Mouse (Mus musculus) neural tube, embryonic 14.5 days (tissue): ENCODE data around the gene Dnajc17. TPM values are rescaled to one million over a fixed set of nuclear protein-coding genes. Genes with fewer than 3 reads are reported as not detected.

ENCODE experiments used
- ATAC-seq: fragments of 200-750 bp; cut with Nextera tagmentation; 2 replicates; pipeline ENCODE4 v1.8.0; 2017; ENCODE audit warnings: low read depth, mild to moderate bottlenecking, moderate TSS enrichment, moderate library complexity
- H3K27ac ChIP-seq: fragments of 300-500 bp; sonication (generic); 2 replicates; pipeline ENCODE4 v1.5.1; 2014; ENCODE audit warnings: low read depth, mild to moderate bottlenecking, control low read depth, low read length, moderate library complexity, mixed read lengths
- H3K27me3 ChIP-seq: fragments of 300-500 bp; sonication (generic); 2 replicates; pipeline ENCODE4 v1.6.1; 2014; ENCODE audit warnings: low read length; ENCODE audit not compliant: control insufficient read depth, insufficient read depth
- H3K36me3 ChIP-seq: fragments of 300-500 bp; sonication (generic); 2 replicates; pipeline ENCODE4 v1.6.1; 2014; ENCODE audit warnings: low read length, mixed read lengths; ENCODE audit not compliant: control insufficient read depth, insufficient read depth
- H3K4me1 ChIP-seq: fragments of 300-500 bp; sonication (generic); 2 replicates; pipeline ENCODE4 v1.6.1; 2014; ENCODE audit warnings: low read length; ENCODE audit not compliant: control insufficient read depth, insufficient read depth
- H3K4me2 ChIP-seq: fragments of 300-500 bp; sonication (generic); 2 replicates; pipeline ENCODE4 v1.6.1; 2014; ENCODE audit warnings: mild to moderate bottlenecking, low read depth, low read length, control low read depth
- H3K4me3 ChIP-seq: fragments of 300-500 bp; sonication (generic); 2 replicates; pipeline ENCODE4 v1.5.1; 2014; ENCODE audit warnings: low read depth, low read length, control low read depth, mixed read lengths
- H3K9ac ChIP-seq: fragments of 300-500 bp; sonication (generic); replicated peaks from 2 replicates; pipeline ENCODE4 v1.6.1; 2014; ENCODE audit warnings: low read depth, mild to moderate bottlenecking, control low read depth, low read length, mixed read lengths
- H3K9me3 ChIP-seq: fragments of 300-500 bp; sonication (generic); 2 replicates; pipeline ENCODE4 v1.6.1; 2016; ENCODE audit warnings: low read length; ENCODE audit not compliant: control insufficient read depth
- WGBS: fragments of 180-500 bp; shearing (Covaris S2); extraction: QIAGEN DNeasy Blood & Tissue Kit; methylation state at CpG from one replicate; pipeline ENCODE4 v1.1.7; 2014; 5-methylcytosine and 5-hydroxymethylcytosine counted together
- polyA plus RNA-seq: library from polyadenylated mRNA; unstranded; fragments of >200 nt; fragmentation: Nextera tagmentation; extraction: Ambion mirVana; gene quantifications from 2 replicates; pipeline ENCODE4 v1.2.1, GENCODE M21; 2014

Gene Dnajc17
- 22.5 and 24.0 TPM in 2 replicates for polyA plus RNA-seq

DNA sequence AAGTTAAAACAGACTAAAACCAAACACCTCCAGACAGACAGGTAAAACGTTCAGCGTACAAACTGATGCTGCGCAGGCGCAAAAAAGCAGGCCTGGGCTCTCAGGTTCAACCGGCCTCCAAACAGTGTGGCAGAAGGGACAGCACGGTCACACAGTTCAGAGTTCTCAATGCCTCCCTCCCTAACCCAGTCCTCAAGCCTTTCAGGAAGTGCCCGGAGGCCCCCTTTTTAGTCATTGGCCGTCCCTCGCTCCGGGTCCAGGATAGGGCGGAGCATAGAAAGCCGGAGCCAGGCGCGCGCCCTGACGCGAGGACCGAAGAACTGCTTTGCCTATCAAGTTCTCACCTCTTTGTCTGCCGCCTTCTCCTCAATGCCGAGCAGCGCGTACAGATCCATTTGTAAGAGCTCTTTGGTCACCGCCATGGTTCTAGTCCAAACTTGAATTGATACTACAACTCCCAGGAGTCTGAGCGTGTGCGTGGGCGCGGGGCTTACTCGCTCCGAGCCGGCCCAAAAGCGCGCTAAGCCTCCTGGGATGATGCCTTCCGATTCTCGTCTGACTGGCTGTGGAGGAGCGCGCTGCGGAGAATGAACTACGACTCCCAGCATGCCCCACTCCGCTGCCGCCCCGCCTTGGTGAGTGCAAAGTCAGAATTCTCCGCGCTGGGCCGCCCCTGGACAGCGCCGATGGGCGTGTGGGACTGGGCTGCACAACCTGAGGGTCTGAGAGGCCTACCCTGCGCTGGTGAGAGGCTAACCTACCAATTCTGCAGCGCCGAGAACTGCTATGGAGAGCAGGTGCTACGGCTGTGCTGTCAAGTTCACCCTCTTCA, at the start of gene Dnajc17, which contains the start of gene Zfyve19:
Gene Dnajc17, minus strand, starts transcription at position 452 of the 832 bp plus-strand sequence.
Gene Zfyve19, plus strand, starts transcription at position 274 of the 832 bp plus-strand sequence.
- Histone ChIP-seq H3K4me3 (peak within 1 kb of the TSS; percentile 65), H3K27me3 (no peaks in the 10 kb centered on the region), H3K27ac (peak within 1 kb of the TSS; percentile 65), H3K9me3 (no peaks in the 10 kb centered on the region), H3K4me2 (peak within 1 kb of the TSS; percentile 62), H3K36me3 (peaks cover 13% of the 10 kb centered on the region; the same call in 1 of the 2 replicates), H3K4me1 (peaks cover 9% of the 10 kb centered on the region), H3K9ac (peak within 1 kb of the TSS; percentile 72)
- ATAC-seq = peak; percentile 98
- under 1% methylated on average over 51 of the region's 51 CpGs for WGBS

DNA sequence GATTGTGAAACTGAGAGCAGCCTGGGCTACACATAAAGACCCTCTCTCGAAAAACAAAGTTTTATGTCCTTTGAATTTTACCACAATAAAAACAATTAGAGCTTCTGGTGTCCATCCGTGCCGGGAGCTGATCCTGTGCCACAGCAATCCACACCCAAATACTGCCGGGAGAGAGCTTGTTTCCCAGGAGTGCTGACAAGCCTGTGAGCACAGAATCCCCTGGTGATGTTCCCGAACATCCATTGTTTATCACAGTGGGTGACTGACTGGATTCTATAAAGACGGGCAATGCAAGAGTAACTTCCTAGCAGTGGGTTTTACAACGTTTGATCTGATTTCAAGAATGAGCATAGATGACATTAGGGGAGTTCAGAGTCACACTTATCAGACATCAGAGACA, 46.4 kb upstream of the Dnajc17 start:
- no peak overlapping the region for H3K4me3 ChIP-seq
- no peaks in the 10 kb centered on the region for H3K27me3 ChIP-seq
- WGBS = 4% methylated on average over 7 of the region's 7 CpGs
- no peaks in the 10 kb centered on the region for H3K4me1 ChIP-seq
- H3K27ac ChIP-seq = no peak overlapping the region
- no peak for ATAC-seq
- no peaks in the 10 kb centered on the region for H3K36me3 ChIP-seq
- H3K4me2 ChIP-seq = no peak overlapping the region
- no peaks in the 10 kb centered on the region for H3K9me3 ChIP-seq
- H3K9ac ChIP-seq = no peak overlapping the region

DNA sequence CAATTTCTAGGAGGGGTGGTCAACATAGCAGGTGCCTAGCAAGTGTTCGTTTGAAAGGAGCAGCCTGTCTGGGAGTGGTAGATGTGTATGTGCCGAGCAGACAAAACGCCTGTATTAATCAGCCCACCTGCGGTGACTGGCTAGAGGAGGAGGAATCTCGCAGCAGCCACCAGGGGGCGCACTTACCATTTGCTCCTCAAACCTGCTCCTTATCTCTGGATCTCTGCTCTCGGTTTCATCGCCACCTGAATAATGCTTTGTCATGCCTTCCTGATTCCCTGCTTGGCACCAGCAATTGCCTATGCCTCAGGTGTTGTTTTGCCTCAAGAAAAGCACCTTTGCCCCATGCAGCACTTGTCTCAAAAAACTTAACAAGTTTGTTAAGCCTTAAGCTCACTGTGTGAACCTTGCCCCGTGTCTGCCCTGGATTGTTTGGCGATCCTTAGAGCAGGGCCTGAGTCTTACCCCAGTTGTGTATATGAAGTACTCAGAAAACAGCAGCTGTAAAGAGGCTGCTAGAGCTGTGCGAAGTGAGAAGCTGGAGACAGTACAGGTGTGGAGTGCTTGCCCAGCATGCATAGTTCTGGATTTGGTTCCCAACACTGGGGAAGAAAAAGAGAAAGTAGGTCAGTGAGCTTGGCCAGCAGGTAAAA, 42.4 kb upstream of the Dnajc17 start:
- Histone ChIP-seq H3K9ac (no peak overlapping the region), H3K4me1 (no peaks in the 10 kb centered on the region), H3K27ac (no peak overlapping the region), H3K27me3 (no peaks in the 10 kb centered on the region), H3K4me3 (no peak overlapping the region), H3K4me2 (no peak overlapping the region), H3K36me3 (no peaks in the 10 kb centered on the region), H3K9me3 (no peaks in the 10 kb centered on the region)
- 18% methylated on average over 11 of the region's 11 CpGs for WGBS
- ATAC-seq = peak; percentile 44; the same call in 1 of the 2 replicates

DNA sequence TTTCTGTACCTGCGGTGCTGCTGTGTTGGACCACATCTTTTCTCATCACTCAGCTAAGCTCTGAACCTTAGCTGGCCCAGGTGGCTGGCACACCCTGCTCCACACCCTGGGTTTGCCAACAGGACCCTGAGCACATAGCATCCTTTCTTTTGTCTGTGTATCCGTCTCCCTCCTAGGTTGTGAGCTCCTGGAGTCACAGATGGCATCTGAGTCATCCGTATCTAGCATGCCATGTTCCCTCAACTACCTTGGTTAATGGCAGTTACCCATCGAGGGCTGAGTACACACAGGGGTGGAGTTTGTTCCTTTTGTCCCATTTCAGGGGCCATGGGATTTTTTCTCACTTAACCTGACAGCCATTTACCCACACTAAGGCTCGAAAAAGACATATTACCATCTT, 41.8 kb upstream of the Dnajc17 start:
- H3K9me3 ChIP-seq = no peaks in the 10 kb centered on the region
- H3K4me2 ChIP-seq = no peak overlapping the region
- no peaks in the 10 kb centered on the region for H3K36me3 ChIP-seq
- no peaks in the 10 kb centered on the region for H3K27me3 ChIP-seq
- H3K9ac ChIP-seq = no peak overlapping the region
- no peak overlapping the region for H3K27ac ChIP-seq
- no peak overlapping the region for H3K4me3 ChIP-seq
- no peak for ATAC-seq
- H3K4me1 ChIP-seq = no peaks in the 10 kb centered on the region
- 70% methylated on average over 5 of the region's 5 CpGs for WGBS

DNA sequence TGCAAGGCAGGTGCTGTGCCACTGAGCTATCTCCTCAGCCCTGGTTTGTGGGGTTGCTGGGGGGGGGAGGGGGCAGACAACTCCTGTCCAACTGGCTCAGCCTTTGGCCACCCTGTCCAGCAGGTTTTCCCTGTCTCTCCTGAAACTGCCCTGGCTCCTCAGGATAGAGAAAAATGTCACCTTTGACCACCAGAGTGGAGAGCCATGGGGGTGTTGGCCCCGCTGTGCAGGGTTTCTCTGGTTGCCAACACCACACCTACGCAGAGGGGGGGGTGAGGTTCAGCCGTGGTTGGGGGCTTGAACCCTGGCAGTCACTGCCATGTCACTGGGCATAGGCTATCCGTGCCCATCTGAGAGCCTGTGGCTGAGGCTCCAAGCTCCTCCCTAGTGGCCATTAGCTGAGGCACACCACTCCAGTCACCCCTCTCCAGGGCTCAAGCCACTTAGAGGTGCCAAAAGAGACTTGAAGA, 41.0 kb upstream of the Dnajc17 start:
- no peak for ATAC-seq
- H3K9me3 ChIP-seq = no peaks in the 10 kb centered on the region

DNA sequence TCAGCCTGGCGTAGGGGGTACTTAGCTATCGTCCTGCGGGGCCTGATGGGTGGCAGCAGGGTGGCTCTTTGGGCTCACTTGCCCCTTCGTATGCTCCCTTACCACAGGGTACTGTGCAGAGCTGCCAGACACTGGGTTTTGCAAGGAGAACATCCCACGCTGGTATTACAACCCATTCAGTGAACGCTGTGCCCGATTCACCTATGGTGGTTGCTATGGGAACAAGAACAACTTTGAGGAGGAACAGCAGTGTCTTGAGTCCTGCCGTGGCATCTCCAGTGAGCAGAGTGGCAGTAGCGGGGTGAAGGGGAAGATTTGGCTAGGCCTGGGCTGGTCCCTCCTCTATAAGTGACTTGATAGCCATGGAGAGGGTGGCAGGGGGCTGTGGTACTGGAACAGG, 39.3 kb upstream of the Dnajc17 start:
- no peak overlapping the region for H3K4me3 ChIP-seq
- no peak for ATAC-seq
- no peaks in the 10 kb centered on the region for H3K4me1 ChIP-seq
- no peak overlapping the region for H3K4me2 ChIP-seq
- H3K9me3 ChIP-seq = no peaks in the 10 kb centered on the region
- no peak overlapping the region for H3K9ac ChIP-seq
- 84% methylated on average over 9 of the region's 9 CpGs for WGBS
- H3K27ac ChIP-seq = no peak overlapping the region
- H3K27me3 ChIP-seq = no peaks in the 10 kb centered on the region
- no peaks in the 10 kb centered on the region for H3K36me3 ChIP-seq

More for the DNA sequence above, 41.0 kb upstream of the Dnajc17 start:
- Histone ChIP-seq H3K9ac (no peak overlapping the region), H3K27me3 (no peaks in the 10 kb centered on the region), H3K27ac (no peak overlapping the region), H3K36me3 (no peaks in the 10 kb centered on the region), H3K4me3 (no peak overlapping the region), H3K4me1 (no peaks in the 10 kb centered on the region), H3K4me2 (no peak overlapping the region)
- WGBS = 71% methylated on average over 4 of the region's 4 CpGs

DNA sequence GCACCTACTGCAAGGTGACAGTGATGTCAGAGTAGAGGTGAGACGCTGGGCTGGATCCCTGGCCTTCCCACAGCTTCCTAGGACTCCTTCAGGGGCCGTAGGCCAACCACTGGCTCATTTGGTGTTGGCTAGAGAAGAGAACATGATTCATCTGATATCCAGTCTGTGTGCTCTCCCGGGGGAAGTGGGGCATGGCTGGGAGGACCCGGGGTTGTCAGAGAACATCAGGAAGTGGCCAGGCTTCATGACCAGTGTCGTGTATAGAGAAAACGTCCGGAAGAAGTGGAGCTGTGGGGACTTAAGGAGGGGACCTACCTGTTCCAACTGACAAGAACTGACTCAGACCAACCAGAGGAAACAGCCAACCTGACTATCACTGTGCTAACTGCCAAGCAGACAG, 36.7 kb upstream of the Dnajc17 start:
- no peak overlapping the region for H3K4me3 ChIP-seq
- no peak for ATAC-seq
- no peaks in the 10 kb centered on the region for H3K4me1 ChIP-seq
- no peak overlapping the region for H3K4me2 ChIP-seq
- no peaks in the 10 kb centered on the region for H3K9me3 ChIP-seq
- no peak overlapping the region for H3K27ac ChIP-seq
- 86% methylated on average over 7 of the region's 7 CpGs for WGBS
- H3K9ac ChIP-seq = no peak overlapping the region
- H3K27me3 ChIP-seq = no peaks in the 10 kb centered on the region
- no peaks in the 10 kb centered on the region for H3K36me3 ChIP-seq

DNA sequence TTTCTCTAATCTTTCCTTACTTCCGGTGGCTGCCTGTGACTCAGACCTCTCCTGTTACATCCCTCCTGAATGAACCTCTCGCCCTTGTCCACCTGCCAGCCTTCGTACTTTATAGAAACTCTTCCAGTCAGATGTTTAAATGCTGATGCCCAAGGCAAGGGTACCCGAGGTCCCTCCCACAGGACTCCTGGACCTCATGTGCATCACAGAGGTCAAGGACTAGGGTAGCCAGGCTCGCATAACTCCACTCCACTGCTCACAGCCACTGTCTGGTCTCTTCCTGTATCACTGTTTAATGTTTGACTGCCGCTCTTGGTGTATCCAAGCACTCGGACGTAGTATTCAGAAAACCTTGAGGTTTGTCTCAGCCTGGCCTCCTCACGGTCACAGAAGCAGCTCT, 34.0 kb upstream of the Dnajc17 start:
- Histone ChIP-seq H3K36me3 (no peaks in the 10 kb centered on the region), H3K9ac (no peak overlapping the region), H3K27ac (no peak overlapping the region), H3K9me3 (no peaks in the 10 kb centered on the region), H3K4me3 (no peak overlapping the region), H3K4me2 (no peak overlapping the region), H3K4me1 (no peaks in the 10 kb centered on the region), H3K27me3 (peaks cover 20% of the 10 kb centered on the region)
- WGBS = 87% methylated on average over 9 of the region's 9 CpGs
- ATAC-seq = no peak

DNA sequence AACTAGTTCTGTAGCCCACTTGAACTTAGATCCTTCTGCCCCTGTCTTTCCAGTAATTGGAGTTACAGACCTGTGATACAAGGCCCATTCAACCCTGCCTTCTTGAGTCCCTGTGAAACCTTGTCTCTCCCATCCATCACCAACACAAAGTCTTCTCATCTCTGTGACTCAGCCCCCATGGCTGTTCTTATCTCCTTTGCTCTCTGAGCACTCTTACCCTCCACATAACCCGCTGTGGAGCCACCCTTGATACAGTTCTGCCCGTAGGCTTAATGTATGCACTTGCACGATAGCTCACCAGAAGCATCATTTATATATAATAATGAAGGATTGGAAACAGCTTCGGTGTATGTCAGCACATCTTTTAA, 32.2 kb upstream of the Dnajc17 start:
- H3K4me2 ChIP-seq = no peak overlapping the region
- WGBS = 93% methylated on average over 4 of the region's 4 CpGs
- ATAC-seq = no peak
- no peaks in the 10 kb centered on the region for H3K9me3 ChIP-seq
- H3K27me3 ChIP-seq = peaks cover 37% of the 10 kb centered on the region
- no peak overlapping the region for H3K4me3 ChIP-seq
- no peak overlapping the region for H3K27ac ChIP-seq
- no peak overlapping the region for H3K9ac ChIP-seq
- no peaks in the 10 kb centered on the region for H3K36me3 ChIP-seq
- H3K4me1 ChIP-seq = 0 out of 2 replicates have a peak, but pooled peaks cover 5% of the 10 kb centered on the region
